Mouse (Mus musculus) CD4-positive, CD25-positive, alpha-beta regulatory T cell, adult 4 months (primary cell): Measurements from ENCODE around the gene Gm9918. TPM values are rescaled to one million over a fixed set of nuclear protein-coding genes. Genes with fewer than 3 reads are reported as not detected.
"Not testable (repeated sequence)": the region's sequence is repeated elsewhere in the genome, so short reads cannot be mapped to it uniquely, and the experiment has no call there.

ENCODE experiments used
- ATAC-seq: one replicate; pipeline ENCODE4 v1.8.0; 2017
- polyA plus RNA-seq, 2 experiments: library from polyadenylated mRNA; unstranded; fragments of 100-300 nt; shearing (Covaris generic); gene quantifications; one replicate each; pipeline ENCODE4 v1.2.1; 2017

The Gm9918 gene
- polyA plus RNA-seq, result not detected

- ATAC-seq, result no peak
Observed at GRCm38 (mm10) chr15:102270274-102270960, at the start of gene Gm9918. Gene Gm9918 (plus strand): TSS chr15:102270563.

DNA sequence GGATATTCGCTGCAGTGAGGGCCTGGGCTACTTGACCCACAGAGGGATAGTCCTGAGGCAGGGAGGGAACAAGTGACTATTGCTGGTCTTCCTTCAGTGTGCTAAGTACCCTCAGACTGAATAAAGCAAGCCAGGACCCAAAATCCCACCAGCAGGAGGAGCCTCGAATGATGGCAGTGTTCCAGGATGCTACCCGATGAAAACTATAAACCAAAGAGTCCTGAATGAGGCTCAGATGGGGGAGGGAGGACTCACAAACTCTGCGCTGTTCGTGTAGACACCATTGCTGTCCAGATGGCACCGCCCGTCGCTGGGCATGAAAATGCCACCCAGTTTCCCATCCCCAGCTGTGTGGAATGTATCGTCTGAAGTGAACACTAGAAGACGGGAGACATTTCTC, 48.0 kb upstream of the Gm9918 start:
- ATAC-seq, result no peak

DNA sequence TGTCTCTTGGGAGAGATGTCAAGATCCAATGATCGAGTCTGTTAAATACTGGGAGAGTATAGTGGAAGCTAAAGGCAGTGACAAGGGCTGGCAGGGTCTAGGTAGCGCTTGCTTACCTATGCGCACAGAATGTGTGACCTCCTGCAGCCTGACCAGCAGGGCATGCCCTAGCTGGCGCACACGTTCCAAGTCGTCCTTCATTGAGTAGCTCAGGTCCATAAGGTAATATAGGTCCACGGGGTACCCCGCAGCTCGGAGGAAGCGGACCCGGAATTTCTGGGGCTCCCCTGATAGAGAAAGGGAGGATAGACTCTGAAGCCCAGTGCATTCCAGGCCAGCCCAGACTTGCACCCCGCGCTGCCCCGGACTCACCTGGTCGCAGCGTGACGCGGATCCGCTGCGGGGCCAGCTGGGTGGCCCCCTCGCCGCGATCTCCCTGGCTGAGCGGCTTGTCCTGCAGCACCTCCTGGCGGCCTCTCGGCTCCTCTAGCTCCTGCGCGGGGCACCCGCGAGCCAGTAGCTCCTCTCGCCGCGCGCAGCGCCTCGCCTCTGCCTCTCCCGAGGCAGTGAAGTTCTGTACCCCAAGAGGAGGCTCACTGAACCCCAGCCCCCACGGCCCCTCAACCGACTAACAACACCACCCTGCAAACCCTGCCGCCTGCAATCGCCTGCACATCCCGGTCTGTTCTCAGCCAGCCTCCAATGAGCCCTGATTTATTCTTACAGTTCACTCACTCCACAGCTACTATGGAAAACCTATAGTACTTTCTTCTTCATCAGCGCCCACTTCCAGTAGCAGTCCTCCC, 46.0 kb upstream of the Gm9918 start:
- ATAC-seq, result peak; percentile 46

GRCm38 (mm10) chr15:102224992-102225617, 45.3 kb upstream of the Gm9918 start:
- peak; percentile 89 for ATAC-seq

DNA sequence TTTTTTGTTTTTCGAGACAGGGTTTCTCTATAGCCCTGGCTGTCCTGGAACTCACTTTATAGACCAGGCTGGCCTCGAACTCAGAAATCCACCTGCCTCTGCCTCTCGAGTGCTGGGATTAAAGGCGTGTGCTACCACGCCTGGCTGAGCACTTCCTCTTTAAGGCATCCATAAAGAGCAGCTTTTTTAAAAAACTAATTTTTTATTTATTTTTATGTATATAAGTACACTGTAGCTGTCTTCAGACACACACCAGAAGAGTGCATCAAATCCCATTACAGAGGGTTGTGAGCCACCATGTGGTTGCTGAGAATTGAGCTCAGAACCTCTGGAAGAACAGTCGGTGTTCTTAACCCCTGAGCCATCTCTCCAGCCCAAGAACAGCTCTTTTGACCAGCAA, 44.7 kb upstream of the Gm9918 start:
- not testable (repeated sequence) for ATAC-seq

DNA sequence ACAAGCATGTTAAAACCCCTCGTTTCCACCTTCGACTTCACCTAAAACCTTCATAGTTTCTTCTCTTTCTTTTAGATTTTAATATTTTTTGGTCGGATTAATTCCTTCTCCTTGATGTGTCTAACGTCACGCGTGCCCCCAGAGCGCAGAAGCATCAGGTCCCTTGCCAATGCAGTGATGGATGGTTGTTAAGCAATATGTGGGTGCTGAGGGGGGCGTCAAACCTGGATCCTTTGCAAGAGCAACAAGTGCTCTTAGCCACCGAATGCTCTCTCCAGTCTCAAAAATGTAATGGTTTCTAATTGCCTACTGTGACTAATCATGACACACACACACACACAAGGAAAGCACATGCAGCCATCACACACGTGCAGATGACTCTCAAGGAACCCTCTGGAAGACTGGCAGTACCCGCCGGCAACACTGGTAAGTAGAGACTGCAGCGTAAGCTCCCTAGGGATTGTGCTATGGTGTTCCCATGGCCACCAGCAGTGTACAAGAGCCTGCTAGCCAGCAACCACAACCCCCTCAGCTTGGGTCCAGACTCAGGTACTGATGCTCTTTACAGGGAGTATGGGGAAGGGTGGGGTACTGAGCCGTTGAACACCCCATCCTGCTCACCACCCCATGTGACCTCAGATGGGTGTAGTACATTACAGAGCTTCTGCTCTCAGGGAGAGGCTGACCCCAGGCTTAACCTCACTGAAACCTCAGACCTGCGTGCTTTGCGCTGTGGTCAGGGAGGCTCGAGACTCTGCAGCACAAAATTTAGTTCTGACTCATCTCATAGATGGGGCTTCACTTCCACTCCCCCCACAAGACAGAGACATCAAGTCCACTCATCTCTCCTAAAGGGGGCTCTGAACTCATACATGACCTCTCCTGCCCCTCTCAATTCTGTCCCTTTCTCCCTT, 39.7 kb upstream of the Gm9918 start:
- peak; percentile 65 for ATAC-seq

DNA sequence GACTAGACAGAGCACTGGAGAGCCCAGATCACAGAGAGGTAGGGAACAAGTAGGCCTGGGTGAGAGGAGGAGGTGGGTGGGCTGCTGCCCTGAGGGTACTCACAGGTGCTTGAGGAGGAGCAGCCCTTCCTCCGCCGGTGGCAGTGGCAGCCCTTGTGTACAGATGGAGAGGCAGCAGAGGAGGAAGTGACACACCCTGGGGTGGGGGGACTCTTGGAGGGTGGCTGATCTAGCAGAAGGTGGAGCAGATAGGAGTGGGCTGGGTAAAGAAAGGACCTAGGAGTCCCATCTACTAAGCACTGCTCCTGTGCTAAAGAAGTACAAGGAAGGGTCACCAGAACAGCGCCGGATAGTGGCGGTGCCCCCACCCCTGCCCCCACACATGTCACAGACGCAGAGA, 38.6 kb upstream of the Gm9918 start, which contains the start of gene Itgb7:
Gene Itgb7 (minus strand): TSS at position 197 of the 400 bp plus-strand sequence.
- ATAC-seq, result peak; percentile 74

- ATAC-seq, result no peak
Observed at GRCm38 (mm10) chr15:102232764-102233163, 37.6 kb upstream of the Gm9918 start.

GRCm38 (mm10) chr15:102233896-102234295, 36.5 kb upstream of the Gm9918 start:
- peak; percentile 18 for ATAC-seq

DNA sequence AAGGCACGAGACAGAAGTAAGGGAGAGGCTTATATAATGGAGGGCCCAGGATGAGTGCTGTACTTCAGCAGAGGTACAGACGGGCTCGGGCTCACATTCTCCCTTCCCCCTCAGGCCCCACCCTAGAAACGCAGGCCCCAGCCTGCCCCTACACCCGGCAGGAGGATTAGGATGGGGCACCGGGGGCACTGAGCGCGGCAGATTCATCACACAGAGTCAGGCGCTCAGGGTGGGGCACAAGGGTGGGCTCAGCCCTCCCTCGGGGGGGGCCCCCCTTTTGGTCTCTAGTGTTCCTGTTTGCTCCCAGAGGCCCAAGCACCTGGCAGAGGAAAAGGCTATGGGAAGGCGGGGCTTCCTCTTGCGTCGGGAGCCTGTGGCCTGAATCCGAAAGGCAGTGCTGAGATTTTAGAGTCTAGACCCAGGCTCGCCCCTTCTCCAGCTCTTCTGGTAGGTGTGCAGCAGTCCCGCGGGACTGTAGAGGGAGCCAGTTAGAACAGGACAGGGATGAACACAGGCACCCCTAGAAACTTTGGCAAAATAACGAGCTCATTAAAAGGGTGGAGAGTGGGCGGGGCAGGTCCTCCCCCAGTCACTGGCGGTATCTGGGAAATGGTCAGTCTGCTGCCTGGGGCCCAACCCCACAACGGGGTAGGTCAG, 34.9 kb upstream of the Gm9918 start:
- ATAC-seq, result no peak

DNA sequence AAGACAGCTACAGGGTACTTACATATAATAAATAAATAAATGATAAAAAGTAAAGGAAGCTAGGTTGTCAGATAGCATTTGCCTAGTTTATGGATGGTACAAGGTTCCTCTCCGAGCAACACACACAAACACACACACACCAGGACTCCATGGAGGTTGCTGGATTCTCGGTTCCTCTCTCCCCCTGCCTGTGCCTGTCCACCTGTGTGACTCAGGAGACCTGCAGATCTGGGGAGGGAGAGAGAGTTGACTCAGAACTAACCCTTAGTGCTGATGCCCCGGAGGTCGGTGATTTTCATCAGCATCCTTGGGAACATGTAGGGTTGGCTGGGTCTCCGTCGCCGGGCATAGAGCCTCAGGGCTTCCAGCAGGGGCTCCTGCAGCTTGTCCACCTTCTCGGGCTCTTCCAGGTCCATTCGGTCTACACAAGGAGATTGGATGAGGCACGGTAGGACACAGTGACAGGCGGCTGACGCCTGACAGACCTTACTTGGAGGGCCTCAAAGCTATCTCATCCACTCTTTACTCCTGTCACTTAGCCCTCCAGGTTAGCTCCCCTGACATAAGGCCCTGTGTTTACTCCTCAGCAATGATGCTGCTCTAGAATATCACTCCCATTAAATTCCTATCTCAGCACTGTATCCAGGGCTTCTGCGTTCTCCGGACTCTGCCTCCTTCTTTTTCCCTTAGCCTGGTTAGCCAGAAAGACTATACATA, 31.7 kb upstream of the Gm9918 start:
- no peak for ATAC-seq

DNA sequence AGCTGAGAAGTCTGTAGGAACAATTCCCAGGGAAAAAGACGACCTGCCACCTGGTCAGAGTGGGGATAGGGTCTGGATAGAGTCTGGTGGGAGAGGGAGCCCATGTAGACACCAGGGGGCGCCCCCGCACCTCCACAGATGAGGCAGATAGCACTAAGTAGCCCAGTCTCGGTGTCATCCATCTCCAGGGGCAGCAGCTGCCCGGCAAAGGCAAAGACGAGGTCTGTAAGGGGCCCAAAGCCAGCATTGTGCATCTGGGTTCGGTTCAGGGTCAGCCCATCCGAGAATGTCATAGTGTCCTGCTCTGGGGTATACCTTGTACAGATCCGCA, 31.1 kb upstream of the Gm9918 start:
- ATAC-seq, result peak; percentile 53

DNA sequence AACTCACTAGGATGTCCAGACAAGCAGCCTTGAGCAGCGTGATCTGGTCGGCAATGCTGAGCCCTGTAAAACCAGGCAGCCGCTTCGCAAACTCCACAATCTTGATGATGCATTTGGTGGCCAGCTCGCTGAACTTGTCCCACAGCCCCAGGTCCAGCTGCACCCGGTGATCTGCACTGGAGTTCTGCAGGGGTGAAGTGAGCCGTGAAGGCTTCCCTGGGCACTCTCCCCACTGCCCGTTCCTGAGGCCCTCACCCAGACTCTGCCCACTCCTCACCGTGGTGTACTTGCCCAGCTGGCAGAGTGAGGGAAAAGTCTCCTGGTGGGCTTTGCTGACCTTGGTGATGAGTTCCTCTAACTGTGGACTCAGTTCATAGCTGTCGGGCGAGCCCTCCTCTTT, 30.5 kb upstream of the Gm9918 start:
- no peak for ATAC-seq

DNA sequence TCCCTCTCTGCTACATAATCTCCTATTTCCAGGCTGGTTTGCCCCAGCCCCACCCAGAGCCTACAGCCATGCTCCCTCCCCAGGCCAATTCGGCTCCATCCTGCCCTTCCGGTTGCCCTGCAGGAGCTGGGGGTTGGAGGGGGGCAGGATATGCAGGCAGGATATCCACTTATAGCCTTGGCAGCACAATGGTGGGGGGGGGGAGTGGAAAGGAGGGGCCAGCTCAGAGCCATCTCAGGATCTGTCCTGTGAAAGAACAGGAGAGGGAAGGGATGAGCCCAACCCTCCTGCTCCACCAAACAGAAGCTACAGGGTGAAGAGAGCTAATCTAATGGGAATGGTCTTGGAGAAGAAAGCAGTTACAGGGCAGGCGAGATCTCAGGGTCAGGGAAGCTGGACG, 29.8 kb upstream of the Gm9918 start:
- no peak for ATAC-seq

DNA sequence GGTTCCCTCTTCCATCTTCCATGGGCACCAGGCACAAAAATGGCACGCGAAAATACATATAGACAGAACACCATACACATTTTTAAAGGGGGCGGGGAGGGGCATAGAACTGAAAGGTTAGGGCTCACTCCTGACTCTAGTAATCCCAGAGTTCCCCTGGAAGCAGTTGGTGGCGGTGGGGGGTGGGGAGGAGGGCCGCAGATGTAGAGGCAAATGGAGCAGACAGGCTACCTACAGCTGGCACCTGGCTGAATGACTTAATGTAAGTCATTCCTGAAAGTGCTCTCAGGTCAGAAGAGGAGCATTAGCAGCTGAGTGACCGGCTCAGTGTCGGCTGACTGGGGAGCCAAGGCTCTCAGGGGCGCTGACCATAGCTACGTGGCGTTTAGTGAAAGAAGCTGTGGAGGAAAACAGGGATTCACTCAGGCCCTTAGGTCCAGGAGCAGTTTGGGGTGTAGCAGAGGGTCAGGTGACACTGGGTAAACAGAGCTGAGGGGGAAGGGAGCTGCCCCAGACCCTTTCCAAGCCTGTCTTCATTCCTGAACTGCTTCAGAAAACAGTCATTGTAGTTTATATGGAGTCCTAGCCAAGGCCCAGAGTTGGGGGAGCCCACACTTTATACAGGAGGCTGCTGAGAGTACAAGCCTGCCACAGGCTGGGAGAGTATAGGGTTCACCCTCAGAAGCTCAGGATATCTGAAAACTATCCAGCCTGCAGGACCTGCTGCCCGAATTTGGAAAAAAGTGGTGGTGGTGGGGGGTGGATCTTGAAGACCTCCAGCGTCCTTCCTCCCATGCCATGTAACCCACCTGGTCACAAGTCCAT, 27.7 kb upstream of the Gm9918 start:
- ATAC-seq, result no peak

DNA sequence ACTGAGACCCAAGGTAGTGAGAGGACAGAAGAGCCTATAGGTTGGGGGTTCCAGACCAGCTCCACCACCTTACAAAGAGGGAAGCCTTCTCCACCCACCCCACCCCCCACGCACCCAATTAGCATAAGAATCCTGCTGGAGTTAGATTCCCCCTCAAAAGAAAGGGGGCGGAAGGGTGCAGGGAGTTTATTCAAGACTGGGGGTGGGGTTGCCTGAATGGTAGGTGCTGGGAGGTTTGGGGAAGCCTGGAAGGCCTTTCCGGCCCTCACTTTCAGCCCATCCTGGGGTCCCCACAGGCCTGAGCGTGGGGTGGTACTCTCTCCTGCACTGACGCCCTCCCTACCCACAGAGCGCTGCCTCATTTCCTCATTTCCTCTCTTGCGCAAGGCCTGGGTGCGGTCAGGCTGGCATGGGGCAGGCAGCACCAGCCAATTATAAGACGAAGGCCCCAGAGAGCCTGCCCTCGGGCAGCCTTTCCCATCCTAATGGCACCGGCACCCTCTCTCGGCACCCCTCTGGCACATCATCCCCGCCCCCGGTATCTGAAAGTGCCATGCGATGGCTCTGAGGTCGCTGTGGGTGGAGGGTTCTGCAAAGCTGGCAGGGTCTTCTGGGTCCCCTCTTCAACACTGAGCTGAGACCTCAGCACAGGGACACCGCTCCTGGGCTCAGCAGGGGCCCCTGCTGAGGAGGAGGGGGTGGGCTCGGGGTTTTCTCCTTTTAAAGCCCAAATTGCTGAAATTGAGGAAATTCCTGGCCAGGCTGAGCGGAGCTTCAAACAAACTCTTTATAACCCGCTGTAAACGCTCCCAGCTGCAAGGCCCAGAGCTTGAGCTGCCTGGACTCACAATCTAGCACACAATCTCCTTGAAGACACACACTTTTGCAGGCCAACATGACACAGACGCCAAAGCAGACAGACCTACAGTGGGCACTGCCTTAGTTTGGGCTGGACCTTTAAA, 26.9 kb upstream of the Gm9918 start:
- ATAC-seq, result peak; percentile 12

DNA sequence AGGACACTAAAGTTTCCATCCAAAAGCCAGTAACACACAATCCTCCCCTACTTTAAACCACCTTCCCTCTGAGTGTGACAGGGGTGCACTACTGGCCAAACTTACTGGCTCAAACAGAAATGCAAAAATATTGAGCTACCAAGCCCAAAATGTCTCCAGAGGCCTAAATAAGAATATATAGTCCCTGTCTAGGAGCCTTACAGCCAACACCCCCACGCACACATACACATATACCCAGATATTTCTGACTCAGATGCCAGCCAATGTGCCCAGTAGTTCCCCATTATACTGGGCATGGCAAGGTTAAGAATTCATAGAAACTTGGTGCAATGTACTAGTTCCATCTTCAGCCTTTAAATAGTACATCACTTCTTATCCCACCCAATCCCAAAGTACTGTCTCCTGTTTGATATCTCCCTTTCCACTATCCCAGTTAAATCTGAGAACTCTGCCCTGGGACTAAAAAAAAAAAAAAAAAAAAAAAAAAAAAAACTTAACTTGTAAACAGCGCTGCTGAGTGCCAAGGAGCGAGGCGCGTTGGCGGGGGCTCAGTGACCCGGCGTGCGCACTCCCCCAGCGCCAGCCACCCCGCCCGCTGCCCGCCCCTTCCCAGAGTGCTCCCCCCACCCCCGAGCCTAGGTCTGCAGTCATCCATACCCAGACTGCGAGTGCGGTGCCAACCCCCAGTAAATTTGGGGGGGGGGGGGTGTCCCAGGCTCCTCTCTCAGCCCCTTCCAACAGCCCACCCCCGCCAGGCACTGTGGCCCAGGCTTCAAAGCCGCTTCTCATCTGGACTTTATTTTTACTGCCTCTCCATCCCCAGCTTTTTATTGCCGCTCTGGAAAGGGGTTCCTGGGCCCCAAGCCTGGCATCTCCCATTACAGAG, 25.8 kb upstream of the Gm9918 start:
- ATAC-seq, result no peak

GRCm38 (mm10) chr15:102245461-102245881, 24.9 kb upstream of the Gm9918 start:
- ATAC-seq, result no peak
